Mouse (Mus musculus): ENCODE measurements around the gene Cyp2w1. TPM values are rescaled to one million over a fixed set of nuclear protein-coding genes. Genes with fewer than 3 reads are reported as not detected.
A peak's percentile ranks its signal among the peaks of the same experiment; 100 is the strongest.

The Cyp2w1 gene
- polyA plus RNA-seq, 1 experiment from 2014 or later, result not detected

DNA sequence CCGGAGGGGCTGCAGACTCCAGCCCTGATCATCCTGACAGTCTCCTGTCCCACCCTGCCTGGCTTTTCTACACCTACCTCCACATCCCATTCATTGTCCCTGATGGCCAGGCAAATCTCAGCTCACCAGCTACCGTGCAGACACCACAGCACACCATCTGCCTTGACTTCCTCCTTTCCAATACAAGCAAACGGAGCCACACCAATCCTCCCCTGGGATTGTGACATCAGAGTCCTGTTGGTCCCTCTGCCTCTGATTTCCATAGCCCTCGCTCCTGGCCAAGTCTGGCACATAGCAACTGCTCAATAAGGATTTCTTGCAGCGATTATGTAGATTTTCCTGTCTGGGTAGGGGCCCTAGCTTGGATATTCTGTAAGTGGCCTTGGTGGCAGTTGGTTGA is 1.3 kb upstream of the Cyp2w1 start, which contains the start of gene Cox19:
Gene Cox19 (minus strand): TSS at position 285 of the 400 bp plus-strand sequence.
- Histone ChIP-seq H3K9me3 (no peaks in the 10 kb centered on the region), H3K36me3 (no peaks in the 10 kb centered on the region), H3K27ac (no peak within 1 kb of the TSS), H3K27me3 (peaks cover 6% of the 10 kb centered on the region; the same call in 1 of the 2 replicates), H3K4me2 (no peak within 1 kb of the TSS), H3K4me1 (peaks cover 9% of the 10 kb centered on the region; the same call in 1 of the 2 replicates), H3K9ac (no peak within 1 kb of the TSS; the same call in 1 of the 2 replicates), H3K4me3 (no peak within 1 kb of the TSS)
- 46% methylated on average over 5 of the region's 5 CpGs for WGBS
- no peak for ATAC-seq (ENCODE audit: borderline replicate concordance, extremely low read depth, low FRiP score, low TSS enrichment)

DNA sequence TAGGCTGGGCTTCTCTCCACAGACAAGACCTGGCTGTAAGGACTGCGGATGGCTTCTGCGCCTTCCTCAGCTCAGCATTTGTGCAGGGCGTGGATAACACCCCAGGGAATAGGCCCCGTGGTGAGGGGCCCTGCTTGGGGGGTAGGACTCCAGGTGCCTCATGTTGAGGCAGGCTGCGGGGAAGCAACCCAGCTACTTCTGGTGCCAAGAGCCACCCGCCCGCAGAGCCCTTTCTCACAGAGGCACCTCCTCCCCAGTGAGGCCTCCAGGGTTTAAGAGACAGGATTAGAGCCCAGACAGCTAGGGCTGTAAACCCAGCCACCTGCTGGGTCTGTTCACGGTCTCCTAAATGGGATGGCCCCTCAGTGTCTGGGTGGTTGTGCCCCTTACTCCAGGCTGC is 789 bp upstream of the Cyp2w1 start:
- Histone ChIP-seq H3K4me3 (no peak overlapping the region), H3K36me3 (no peaks in the 10 kb centered on the region), H3K4me1 (peaks cover 9% of the 10 kb centered on the region; the same call in 1 of the 2 replicates), H3K9me3 (no peaks in the 10 kb centered on the region), H3K27ac (no peak overlapping the region), H3K4me2 (no peak overlapping the region), H3K27me3 (peaks cover 6% of the 10 kb centered on the region; the same call in 1 of the 2 replicates), H3K9ac (no peak overlapping the region; the same call in 1 of the 2 replicates)
- ATAC-seq (ENCODE audit: borderline replicate concordance, extremely low read depth, low FRiP score, low TSS enrichment), result no peak
- WGBS, result 21% methylated on average over 8 of the region's 8 CpGs

DNA sequence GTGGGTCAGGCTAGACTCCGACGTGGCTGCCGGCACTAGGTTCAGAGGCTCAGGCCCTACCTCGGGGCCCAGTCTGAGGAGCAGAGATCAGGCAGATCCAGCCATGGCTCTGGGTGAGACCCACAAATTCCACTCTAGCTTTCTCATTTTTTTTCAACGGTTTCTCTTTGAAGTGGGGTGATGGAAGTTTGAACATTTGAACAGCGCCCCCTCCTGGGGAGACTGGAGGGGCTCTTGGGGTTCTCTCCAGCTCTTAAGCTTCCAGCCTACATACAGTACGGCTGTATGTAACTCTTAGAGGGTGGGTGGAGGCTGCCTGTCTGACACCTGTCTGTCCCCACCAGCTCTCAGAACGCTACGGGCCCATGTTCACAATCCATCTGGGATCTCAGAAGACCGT is 1.1 kb downstream of the Cyp2w1 start:
- 44% methylated on average over 10 of the region's 10 CpGs for WGBS
- ATAC-seq (ENCODE audit: borderline replicate concordance, extremely low read depth, low FRiP score, low TSS enrichment), result no peak

DNA sequence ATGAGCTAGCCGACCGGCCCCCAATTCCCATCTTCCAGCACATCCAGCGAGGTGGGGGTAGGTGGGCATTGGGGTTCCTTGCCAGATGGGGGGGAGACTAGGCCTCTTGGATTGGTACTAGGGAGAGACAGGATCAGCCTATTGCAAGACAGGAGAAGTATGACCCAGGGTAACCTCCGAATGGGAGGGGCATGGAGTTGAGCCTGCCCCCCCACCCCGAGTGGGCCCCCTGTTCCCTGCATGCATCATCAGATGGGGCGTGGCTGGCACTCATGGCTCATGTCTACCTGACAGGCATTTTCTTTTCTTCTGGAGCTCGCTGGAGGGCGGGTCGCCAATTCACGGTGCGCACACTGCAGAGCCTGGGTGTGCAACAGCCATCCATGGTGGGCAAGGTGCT is 1.5 kb downstream of the Cyp2w1 start:
- WGBS, result 85% methylated on average over 11 of the region's 11 CpGs
- H3K4me2 ChIP-seq, result no peak overlapping the region
- H3K4me1 ChIP-seq, result peaks cover 9% of the 10 kb centered on the region; the same call in 1 of the 2 replicates
- H3K27me3 ChIP-seq, result peaks cover 6% of the 10 kb centered on the region; the same call in 1 of the 2 replicates
- no peak overlapping the region for H3K27ac ChIP-seq
- no peaks in the 10 kb centered on the region for H3K9me3 ChIP-seq
- H3K4me3 ChIP-seq, result no peak overlapping the region
- no peak for ATAC-seq (ENCODE audit: borderline replicate concordance, extremely low read depth, low FRiP score, low TSS enrichment)
- H3K36me3 ChIP-seq, result no peaks in the 10 kb centered on the region
- no peak overlapping the region for H3K9ac ChIP-seq

More for the DNA sequence above, 1.1 kb downstream of the Cyp2w1 start:
- H3K27ac ChIP-seq, result no peak overlapping the region
- H3K9ac ChIP-seq, result no peak overlapping the region
- H3K4me3 ChIP-seq, result no peak overlapping the region
- peaks cover 9% of the 10 kb centered on the region; the same call in 1 of the 2 replicates for H3K4me1 ChIP-seq
- no peaks in the 10 kb centered on the region for H3K36me3 ChIP-seq
- H3K4me2 ChIP-seq, result no peak overlapping the region
- H3K27me3 ChIP-seq, result peaks cover 6% of the 10 kb centered on the region; the same call in 1 of the 2 replicates
- no peaks in the 10 kb centered on the region for H3K9me3 ChIP-seq

DNA sequence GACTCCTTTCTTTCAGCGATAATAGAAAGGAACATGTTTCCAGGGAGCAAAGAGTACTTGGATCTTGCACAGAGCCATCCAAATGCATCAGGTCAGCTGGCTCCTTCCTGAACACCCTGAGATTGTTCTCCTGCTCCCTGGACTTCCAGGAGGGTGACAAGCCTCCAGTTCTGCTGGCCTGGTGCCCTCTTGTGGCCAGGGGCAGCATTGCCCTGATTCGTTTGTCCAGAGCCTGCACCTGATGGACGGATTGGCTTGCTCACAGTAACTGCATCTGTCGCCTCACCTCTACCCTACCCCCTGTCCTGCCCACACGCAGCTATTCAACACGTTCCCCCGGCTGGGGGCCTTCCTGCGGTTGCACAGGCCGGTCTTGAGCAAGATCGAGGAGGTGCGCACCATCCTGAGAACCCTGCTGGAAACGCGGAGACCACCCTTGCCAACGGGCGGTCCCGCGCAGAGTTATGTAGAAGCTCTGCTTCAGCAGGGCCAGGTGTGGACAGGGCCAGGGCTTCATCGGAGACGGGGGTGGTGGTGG is 2.9 kb downstream of the Cyp2w1 start:
- no peaks in the 10 kb centered on the region for H3K36me3 ChIP-seq
- no peaks in the 10 kb centered on the region for H3K9me3 ChIP-seq
- no peak overlapping the region for H3K4me2 ChIP-seq
- H3K9ac ChIP-seq, result no peak overlapping the region
- H3K4me3 ChIP-seq, result no peak overlapping the region
- WGBS, result 35% methylated on average over 19 of the region's 19 CpGs
- no peak for ATAC-seq (ENCODE audit: borderline replicate concordance, extremely low read depth, low FRiP score, low TSS enrichment)
- peaks cover 6% of the 10 kb centered on the region; the same call in 1 of the 2 replicates for H3K27me3 ChIP-seq
- peaks cover 9% of the 10 kb centered on the region; the same call in 1 of the 2 replicates for H3K4me1 ChIP-seq
- no peak overlapping the region for H3K27ac ChIP-seq

DNA sequence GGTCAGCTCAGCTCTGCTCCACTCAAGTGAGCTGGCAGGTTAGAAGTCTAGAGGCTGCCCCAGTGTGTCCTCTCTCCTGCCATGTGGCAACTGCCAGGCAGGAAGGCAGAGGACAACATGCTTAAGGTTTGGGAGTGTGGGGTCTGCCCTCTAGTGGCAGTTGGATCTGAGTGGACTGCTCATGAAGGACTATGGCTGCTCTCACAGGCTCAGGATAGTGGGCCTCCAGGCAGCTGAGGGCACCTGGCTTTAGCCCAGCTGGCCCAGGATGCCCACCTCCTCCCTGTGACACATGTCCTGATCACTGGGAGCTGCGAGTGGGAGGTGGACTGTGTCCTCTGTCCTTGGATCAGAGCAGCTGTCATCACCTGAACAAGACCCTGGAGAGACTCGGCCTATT is 6.2 kb downstream of the Cyp2w1 start:
- Histone ChIP-seq H3K36me3 (peaks cover 4% of the 10 kb centered on the region; the same call in 1 of the 2 replicates), H3K27ac (no peak overlapping the region), H3K4me1 (no peaks in the 10 kb centered on the region; the same call in 1 of the 2 replicates), H3K27me3 (no peaks in the 10 kb centered on the region), H3K9ac (no peak overlapping the region), H3K4me2 (no peak overlapping the region), H3K4me3 (no peak overlapping the region), H3K9me3 (no peaks in the 10 kb centered on the region)
- ATAC-seq (ENCODE audit: borderline replicate concordance, extremely low read depth, low FRiP score, low TSS enrichment), result no peak
- 59% methylated on average over 2 of the region's 2 CpGs for WGBS

DNA sequence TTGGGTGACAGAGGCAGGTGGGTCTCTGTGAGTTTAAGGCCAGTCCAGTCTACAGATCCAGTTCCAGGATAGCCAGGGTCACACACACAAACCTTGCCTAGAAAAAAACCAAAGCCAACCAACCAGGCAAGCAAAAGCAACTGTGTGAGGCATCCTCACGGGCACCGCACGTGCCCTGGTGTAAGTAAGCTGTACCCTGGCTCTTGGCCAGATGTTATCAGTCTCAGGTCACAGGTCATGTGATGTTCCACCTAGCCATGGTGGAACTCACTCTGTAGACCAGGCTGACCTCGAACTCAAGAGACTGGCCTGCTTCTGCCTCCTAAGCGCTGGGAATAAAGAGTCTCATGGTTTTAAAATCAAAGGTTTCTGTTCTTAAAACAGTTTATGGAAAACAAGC is 6.8 kb downstream of the Cyp2w1 start:
- Histone ChIP-seq H3K4me1 (peaks cover under 1% of the 10 kb centered on the region), H3K4me2 (no peak overlapping the region), H3K27me3 (no peaks in the 10 kb centered on the region), H3K9me3 (no peaks in the 10 kb centered on the region), H3K4me3 (no peak overlapping the region), H3K27ac (no peak overlapping the region), H3K9ac (no peak overlapping the region), H3K36me3 (peaks cover 4% of the 10 kb centered on the region; the same call in 1 of the 2 replicates)
- no peak for ATAC-seq (ENCODE audit: borderline replicate concordance, extremely low read depth, low FRiP score, low TSS enrichment)
- WGBS, result 83% methylated on average over 5 of the region's 5 CpGs

DNA sequence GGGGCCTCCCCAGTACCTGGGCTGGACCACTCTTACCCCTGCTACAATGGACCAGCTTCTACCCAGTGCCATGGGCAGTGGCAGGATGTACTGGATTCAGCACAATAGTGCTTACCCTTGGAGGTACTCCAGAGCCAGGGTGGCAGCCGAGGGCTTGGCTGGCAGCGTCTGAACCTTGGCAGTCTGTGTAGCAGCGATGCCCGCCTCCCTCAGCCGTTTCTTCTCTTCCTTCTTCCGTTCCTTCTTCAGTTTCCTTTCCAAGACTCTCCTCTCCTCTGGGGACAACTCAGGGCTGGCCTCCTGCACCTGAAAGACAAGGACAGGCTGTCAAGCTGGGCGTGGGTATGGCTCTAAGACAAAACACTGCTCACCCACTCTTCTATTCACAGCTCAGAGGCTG is 11.4 kb downstream of the Cyp2w1 start:
- Histone ChIP-seq H3K9ac (no peak overlapping the region), H3K27me3 (no peaks in the 10 kb centered on the region), H3K4me1 (peaks cover 21% of the 10 kb centered on the region), H3K27ac (no peak overlapping the region), H3K4me2 (no peak overlapping the region), H3K36me3 (peaks cover 4% of the 10 kb centered on the region; the same call in 1 of the 2 replicates), H3K4me3 (no peak overlapping the region), H3K9me3 (no peaks in the 10 kb centered on the region)
- 53% methylated on average over 7 of the region's 7 CpGs for WGBS
- no peak; the same call in 1 of the 2 replicates for ATAC-seq (ENCODE audit: borderline replicate concordance, extremely low read depth, low FRiP score, low TSS enrichment)

DNA sequence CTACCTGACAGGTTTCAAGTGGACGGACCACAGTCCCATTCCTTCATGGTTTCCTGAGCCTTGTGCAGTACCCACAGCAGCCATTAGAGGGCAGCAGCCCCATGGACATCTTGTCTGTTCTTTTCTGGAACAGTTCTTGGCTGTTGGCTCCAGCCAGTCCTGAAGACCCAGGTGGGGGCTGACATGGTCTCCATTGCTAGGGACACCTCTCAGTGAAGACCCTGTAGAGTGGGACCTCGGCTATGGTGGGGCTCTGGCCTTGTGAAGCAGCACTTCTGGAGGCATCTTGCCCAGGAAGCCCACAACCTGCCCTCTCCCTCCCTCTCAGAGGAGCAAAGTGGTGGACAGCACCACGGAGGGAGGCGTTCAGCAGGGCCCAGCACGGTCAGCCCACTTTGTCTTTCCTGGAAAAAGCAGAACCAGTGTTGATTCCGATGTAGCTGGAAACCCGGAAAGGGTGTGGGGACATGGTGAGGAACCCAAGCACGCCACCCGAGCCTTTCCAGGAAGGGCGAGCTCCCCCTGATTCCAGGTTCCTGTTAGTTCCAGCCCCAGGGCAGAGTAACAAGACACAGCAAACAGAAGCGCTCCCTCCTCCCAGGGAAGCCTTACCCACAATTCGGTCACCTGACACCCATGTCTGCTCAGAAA is 12.0 kb downstream of the Cyp2w1 start:
- peaks cover 4% of the 10 kb centered on the region; the same call in 1 of the 2 replicates for H3K36me3 ChIP-seq
- peaks cover 21% of the 10 kb centered on the region for H3K4me1 ChIP-seq
- no peaks in the 10 kb centered on the region for H3K27me3 ChIP-seq
- peak overlapping the region; percentile 31; the same call in 1 of the 2 replicates for H3K4me2 ChIP-seq
- 23% methylated on average over 12 of the region's 12 CpGs for WGBS
- peak; percentile 35 for ATAC-seq (ENCODE audit: borderline replicate concordance, extremely low read depth, low FRiP score, low TSS enrichment)
- H3K9me3 ChIP-seq, result no peaks in the 10 kb centered on the region
- peak overlapping the region; percentile 6; the same call in 1 of the 2 replicates for H3K9ac ChIP-seq
- no peak overlapping the region for H3K4me3 ChIP-seq
- H3K27ac ChIP-seq, result peak overlapping the region; percentile 81

DNA sequence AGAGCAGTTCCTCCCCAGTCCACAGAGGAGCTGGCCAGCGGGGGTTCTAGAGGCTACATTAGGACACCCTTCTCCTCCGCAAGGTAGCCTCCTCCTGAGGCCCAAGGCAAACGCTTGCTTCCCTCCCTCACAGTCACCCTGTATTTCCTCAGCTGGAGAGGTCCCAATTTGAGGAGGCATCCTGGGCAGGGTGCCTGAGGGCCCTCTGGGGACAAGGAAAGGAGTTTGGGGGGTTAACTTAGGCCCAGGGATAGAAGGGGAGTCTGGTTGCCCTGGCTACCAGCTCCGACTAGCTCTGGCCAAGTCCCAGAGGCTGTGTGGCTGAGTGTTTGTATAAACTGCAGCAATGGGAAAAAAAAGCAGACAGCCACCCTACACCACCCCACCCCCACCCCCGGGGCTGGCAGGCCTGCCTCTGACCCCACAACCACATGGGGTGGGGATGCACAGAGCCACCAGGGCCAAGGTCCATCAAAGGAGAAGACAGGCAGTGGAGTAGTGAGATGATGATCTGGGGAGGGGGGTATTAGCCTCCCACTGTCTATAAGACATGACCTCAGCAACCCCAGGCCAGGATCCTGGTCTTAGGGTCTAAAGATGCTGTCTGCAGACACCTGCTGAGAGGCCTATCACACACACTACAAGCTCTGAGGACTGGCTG is 12.6 kb downstream of the Cyp2w1 start:
- Histone ChIP-seq H3K27me3 (no peaks in the 10 kb centered on the region), H3K9me3 (no peaks in the 10 kb centered on the region), H3K27ac (peak overlapping the region; percentile 81), H3K4me3 (no peak overlapping the region), H3K9ac (peak overlapping the region; percentile 6; the same call in 1 of the 2 replicates), H3K4me2 (0 out of 2 replicates have a peak overlapping the region, but pooled peaks have one; percentile 31), H3K4me1 (peaks cover 21% of the 10 kb centered on the region), H3K36me3 (peaks cover 4% of the 10 kb centered on the region; the same call in 1 of the 2 replicates)
- 18% methylated on average over 5 of the region's 5 CpGs for WGBS
- ATAC-seq (ENCODE audit: borderline replicate concordance, extremely low read depth, low FRiP score, low TSS enrichment), result peak; percentile 58

DNA sequence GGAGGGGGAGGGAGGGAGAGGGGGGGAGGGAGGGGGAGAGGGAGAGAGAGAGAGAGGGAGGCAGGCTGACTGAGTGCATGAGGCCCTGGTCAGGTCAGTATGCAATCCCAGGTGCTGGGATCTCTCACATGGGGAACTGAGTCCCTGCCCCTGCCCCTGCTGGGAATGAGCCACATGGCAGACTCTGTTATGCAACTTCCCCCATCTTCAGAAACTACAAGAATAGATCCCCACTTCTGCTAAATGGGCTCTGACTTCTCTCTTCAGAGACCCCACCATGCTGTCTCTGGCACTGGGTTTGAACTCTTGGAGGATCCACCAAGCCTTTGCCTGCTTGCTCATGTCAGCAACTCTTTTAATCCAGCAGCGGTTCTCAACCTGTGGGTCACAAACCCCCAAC is 13.4 kb downstream of the Cyp2w1 start:
- Histone ChIP-seq H3K36me3 (peaks cover 4% of the 10 kb centered on the region; the same call in 1 of the 2 replicates), H3K9me3 (no peaks in the 10 kb centered on the region), H3K27me3 (no peaks in the 10 kb centered on the region), H3K4me3 (no peak overlapping the region), H3K27ac (no peak overlapping the region), H3K4me2 (no peak overlapping the region), H3K9ac (no peak overlapping the region), H3K4me1 (peaks cover 25% of the 10 kb centered on the region)
- WGBS, result 59% methylated on average over 1 of the region's 1 CpGs
- ATAC-seq (ENCODE audit: borderline replicate concordance, extremely low read depth, low FRiP score, low TSS enrichment), result no peak
